Mouse (Mus musculus) liver, postnatal 0 days (tissue): ENCODE measurements around the gene Jakmip3. TPM values are rescaled to one million over a fixed set of nuclear protein-coding genes. Genes with fewer than 3 reads are reported as not detected.

Experiments
- ATAC-seq: fragments of 200-750 bp; cut with Nextera tagmentation; 2 replicates; pipeline ENCODE4 v1.8.0; 2017; ENCODE audit warnings: mild to moderate bottlenecking, moderate library complexity
- DNase-seq: peaks from one replicate; pipeline ENCODE4 v3.0.0-alpha.2; 2016
- H3K27ac ChIP-seq: fragments of 300-500 bp; sonication (generic); 2 replicates; pipeline ENCODE4 v1.5.1; 2014; ENCODE audit warnings: antibody characterized with exemption, moderate library complexity, mild to moderate bottlenecking, low read depth
- H3K27me3 ChIP-seq: fragments of 300-500 bp; sonication (generic); 2 replicates; pipeline ENCODE4 v1.6.1; 2014; ENCODE audit warnings: low read length, control low read depth, mixed read lengths; ENCODE audit not compliant: insufficient read depth
- H3K36me3 ChIP-seq: fragments of 300-500 bp; sonication (generic); replicated peaks from 2 replicates; pipeline ENCODE4 v1.6.1; 2014; ENCODE audit warnings: mild to moderate bottlenecking, control low read depth, low read length, moderate library complexity, mixed read lengths; ENCODE audit not compliant: insufficient read depth
- H3K4me1 ChIP-seq: fragments of 300-500 bp; sonication (generic); 2 replicates; pipeline ENCODE4 v1.6.1; 2014; ENCODE audit warnings: antibody characterized with exemption, mild to moderate bottlenecking, control low read depth; ENCODE audit not compliant: insufficient read depth
- H3K4me2 ChIP-seq: fragments of 300-500 bp; sonication (generic); 2 replicates; pipeline ENCODE4 v1.6.1; 2014; ENCODE audit warnings: low read depth, mild to moderate bottlenecking, low read length, moderate library complexity, mixed read lengths
- H3K4me3 ChIP-seq: fragments of 300-500 bp; sonication (generic); 2 replicates; pipeline ENCODE4 v1.5.1; 2014; ENCODE audit warnings: low read depth, low read length
- H3K9ac ChIP-seq: fragments of 300-500 bp; sonication (generic); replicated peaks from 2 replicates; pipeline ENCODE4 v1.6.1; 2014; ENCODE audit warnings: mild to moderate bottlenecking, moderate library complexity
- H3K9me3 ChIP-seq: fragments of 300-500 bp; sonication (generic); 2 replicates; pipeline ENCODE4 v1.6.1; 2016; ENCODE audit warnings: mild to moderate bottlenecking, control low read depth, low read length, mixed read lengths
- CTCF ChIP-seq: sonication (generic); IDR thresholded peaks from 2 replicates; pipeline ENCODE4 v1.5.1; 2016; ENCODE audit warnings: antibody characterized with exemption, low read depth
- EP300 ChIP-seq: IDR thresholded peaks from 2 replicates; pipeline ENCODE4 v1.6.1; 2016; ENCODE audit warnings: antibody characterized with exemption, low read depth, mild to moderate bottlenecking
- WGBS: fragments of 180-500 bp; shearing (Covaris S2); extraction: QIAGEN DNeasy Blood & Tissue Kit; methylation state at CpG from one replicate; pipeline ENCODE4 v1.1.7; 2014; ENCODE audit not compliant: insufficient replicate concordance; 5-methylcytosine and 5-hydroxymethylcytosine counted together
- polyA plus RNA-seq: library from polyadenylated mRNA; unstranded; fragments of >200 nt; fragmentation: Nextera tagmentation; extraction: Ambion mirVana; gene quantifications from 2 replicates; pipeline ENCODE4 v1.2.1, GENCODE M21; 2015

Jakmip3 gene
- polyA plus RNA-seq, 1 experiment from 2014 or later, result not detected

DNA sequence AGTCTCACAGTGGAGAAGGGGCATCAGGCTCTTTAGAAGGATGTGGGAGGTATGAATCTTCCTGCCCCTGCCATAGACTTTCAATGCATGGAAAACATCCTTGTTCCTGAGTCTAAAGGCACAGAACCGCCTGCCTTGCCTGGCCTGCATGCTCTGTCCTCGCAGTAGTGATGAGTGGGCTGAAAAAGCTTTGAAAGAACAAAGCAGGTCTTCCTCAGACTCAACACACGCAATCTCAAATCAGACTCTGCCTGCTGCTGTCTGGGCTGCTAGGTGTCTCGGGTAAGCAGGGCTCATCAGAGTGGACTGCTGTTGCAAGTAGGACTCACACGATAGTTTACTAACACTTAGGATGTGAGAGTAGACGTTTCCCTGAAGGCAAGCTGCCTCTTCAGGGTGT is 16.6 kb downstream of the Jakmip3 start:
- TF ChIP-seq CTCF, result no peak
- no peak for TF ChIP-seq EP300
- H3K27me3 ChIP-seq, result no peaks in the 10 kb centered on the region
- H3K36me3 ChIP-seq, result no peaks in the 10 kb centered on the region
- no peak overlapping the region for H3K4me3 ChIP-seq
- no peak overlapping the region for H3K9ac ChIP-seq
- 61% methylated on average over 6 of the region's 6 CpGs for WGBS
- no peaks in the 10 kb centered on the region for H3K4me1 ChIP-seq
- ATAC-seq (no peak), DNase-seq (no peak)
- H3K4me2 ChIP-seq, result no peak overlapping the region
- no peak overlapping the region for H3K27ac ChIP-seq
- no peaks in the 10 kb centered on the region for H3K9me3 ChIP-seq

DNA sequence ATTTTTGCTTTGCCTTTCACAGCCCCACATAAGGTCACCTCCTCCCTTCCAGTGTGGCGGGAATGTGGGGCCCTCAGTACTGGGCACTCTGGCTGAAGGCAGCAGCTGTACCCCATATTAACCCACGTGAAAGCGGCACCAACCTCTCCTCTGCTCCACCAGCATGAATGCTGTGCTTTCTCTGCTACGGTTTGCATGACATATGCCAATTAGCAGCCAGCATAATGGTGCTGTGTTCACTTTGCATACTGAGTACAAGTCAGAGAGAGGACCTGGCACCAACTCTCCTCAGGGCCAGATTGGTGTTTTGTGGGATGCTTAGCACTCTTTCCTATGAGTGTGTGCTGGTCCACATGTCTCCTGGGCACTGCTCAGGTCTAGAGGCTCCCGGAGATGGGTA is 19.2 kb downstream of the Jakmip3 start:
- Histone ChIP-seq H3K4me1 (no peaks in the 10 kb centered on the region), H3K27me3 (no peaks in the 10 kb centered on the region), H3K9me3 (no peaks in the 10 kb centered on the region), H3K36me3 (no peaks in the 10 kb centered on the region), H3K27ac (no peak overlapping the region), H3K9ac (no peak overlapping the region), H3K4me2 (no peak overlapping the region), H3K4me3 (no peak overlapping the region)
- ATAC-seq (no peak), DNase-seq (no peak)
- WGBS, result 74% methylated on average over 5 of the region's 5 CpGs
- TF ChIP-seq CTCF, result no peak
- no peak for TF ChIP-seq EP300

- Histone ChIP-seq H3K4me1 (no peaks in the 10 kb centered on the region), H3K27ac (no peak overlapping the region), H3K4me3 (no peak overlapping the region), H3K9ac (no peak overlapping the region), H3K27me3 (no peaks in the 10 kb centered on the region), H3K4me2 (no peak overlapping the region), H3K36me3 (no peaks in the 10 kb centered on the region), H3K9me3 (no peaks in the 10 kb centered on the region)
- WGBS, result 86% methylated on average over 5 of the region's 5 CpGs
- no peak for TF ChIP-seq CTCF
- TF ChIP-seq EP300, result no peak
- ATAC-seq, result no peak
- no peak for DNase-seq
Measured at GRCm38 (mm10) chr7:138963756-138964155, 23.2 kb downstream of the Jakmip3 start.

DNA sequence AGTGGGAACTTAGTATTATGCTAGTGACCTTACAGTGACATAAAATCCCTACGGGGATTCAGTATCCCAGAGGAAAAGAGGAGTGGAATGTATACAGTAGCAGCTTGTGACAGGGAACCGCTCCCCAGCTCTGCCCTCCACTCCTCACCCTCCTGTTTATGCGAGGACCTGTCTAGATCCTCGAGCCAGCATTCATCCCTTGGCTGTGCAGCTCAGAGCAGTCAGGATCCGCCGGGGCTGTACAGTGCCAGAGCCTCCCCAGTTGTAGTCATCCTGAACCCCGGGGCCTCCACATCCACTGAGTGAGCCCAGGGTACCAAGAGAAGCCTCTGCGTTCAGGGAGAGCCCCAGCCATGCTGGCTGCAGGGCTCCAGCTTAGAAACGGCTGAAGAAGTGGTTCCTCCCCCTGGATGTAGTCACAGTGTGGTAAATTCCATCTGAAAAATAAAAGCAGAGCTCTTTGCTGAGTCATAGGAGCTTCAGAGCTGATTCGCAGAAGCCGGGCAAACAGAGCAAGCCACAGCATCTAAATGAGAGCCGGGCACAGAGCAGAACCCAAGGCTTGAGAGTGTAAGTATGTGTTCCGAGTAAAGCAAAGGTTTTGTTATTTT is 27.6 kb downstream of the Jakmip3 start:
- H3K4me3 ChIP-seq, result no peak overlapping the region
- H3K27me3 ChIP-seq, result no peaks in the 10 kb centered on the region
- no peaks in the 10 kb centered on the region for H3K9me3 ChIP-seq
- no peak overlapping the region for H3K9ac ChIP-seq
- no peak for TF ChIP-seq CTCF
- TF ChIP-seq EP300, result no peak
- no peaks in the 10 kb centered on the region for H3K36me3 ChIP-seq
- H3K4me1 ChIP-seq, result no peaks in the 10 kb centered on the region
- no peak overlapping the region for H3K4me2 ChIP-seq
- H3K27ac ChIP-seq, result no peak overlapping the region
- ATAC-seq (no peak), DNase-seq (no peak)
- WGBS, result 59% methylated on average over 13 of the region's 13 CpGs

DNA sequence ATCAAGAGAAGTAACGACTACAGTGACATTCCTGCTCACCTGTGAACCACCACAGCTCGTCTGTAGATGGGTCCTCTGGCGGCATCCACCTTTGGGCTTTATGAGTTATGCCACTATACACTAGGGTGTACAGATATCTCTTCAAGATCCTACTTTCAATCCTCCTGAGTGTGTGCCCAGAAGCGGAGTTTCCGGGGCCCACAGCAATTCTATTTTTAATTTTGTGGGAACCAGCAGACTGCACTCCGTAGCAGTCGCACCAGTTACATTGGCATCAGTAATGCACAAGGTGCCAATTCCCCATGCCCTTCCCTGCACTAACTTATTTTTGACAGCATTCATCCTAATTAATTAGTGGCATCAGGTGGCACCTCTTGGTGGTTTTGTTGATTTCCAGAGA is 37.0 kb downstream of the Jakmip3 start:
- Histone ChIP-seq H3K4me1 (no peaks in the 10 kb centered on the region), H3K9ac (no peak overlapping the region), H3K9me3 (no peaks in the 10 kb centered on the region), H3K27ac (no peak overlapping the region), H3K4me2 (no peak overlapping the region), H3K27me3 (no peaks in the 10 kb centered on the region), H3K4me3 (no peak overlapping the region), H3K36me3 (no peaks in the 10 kb centered on the region)
- ATAC-seq (no peak), DNase-seq (no peak)
- 81% methylated on average over 7 of the region's 7 CpGs for WGBS
- no peak for TF ChIP-seq EP300
- TF ChIP-seq CTCF, result no peak

DNA sequence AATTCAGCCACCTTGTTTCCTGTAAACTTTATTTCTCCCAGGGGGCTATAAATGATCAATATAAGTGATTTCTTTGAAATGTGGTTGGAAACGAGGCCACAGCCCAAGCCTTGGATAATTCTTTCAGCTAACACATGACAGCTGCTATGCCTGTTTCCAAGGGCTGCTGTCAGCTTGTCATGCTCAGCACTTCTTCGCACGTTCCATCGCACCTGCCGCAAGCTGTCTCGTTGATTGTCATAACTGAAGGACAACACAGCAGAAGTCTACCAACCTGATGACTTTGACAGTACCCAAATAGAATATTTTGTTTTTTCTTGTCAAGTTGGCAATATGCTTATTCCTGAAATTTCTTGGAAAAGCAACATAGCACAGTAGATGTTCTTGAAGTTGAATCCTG is 44.0 kb downstream of the Jakmip3 start:
- no peak overlapping the region for H3K4me2 ChIP-seq
- DNase-seq, result no peak
- H3K27ac ChIP-seq, result no peak overlapping the region
- WGBS, result 85% methylated on average over 6 of the region's 6 CpGs
- no peak for ATAC-seq
- H3K36me3 ChIP-seq, result no peaks in the 10 kb centered on the region
- no peaks in the 10 kb centered on the region for H3K4me1 ChIP-seq
- H3K9ac ChIP-seq, result no peak overlapping the region
- no peak overlapping the region for H3K4me3 ChIP-seq
- H3K27me3 ChIP-seq, result no peaks in the 10 kb centered on the region
- no peaks in the 10 kb centered on the region for H3K9me3 ChIP-seq
- no peak for TF ChIP-seq EP300

DNA sequence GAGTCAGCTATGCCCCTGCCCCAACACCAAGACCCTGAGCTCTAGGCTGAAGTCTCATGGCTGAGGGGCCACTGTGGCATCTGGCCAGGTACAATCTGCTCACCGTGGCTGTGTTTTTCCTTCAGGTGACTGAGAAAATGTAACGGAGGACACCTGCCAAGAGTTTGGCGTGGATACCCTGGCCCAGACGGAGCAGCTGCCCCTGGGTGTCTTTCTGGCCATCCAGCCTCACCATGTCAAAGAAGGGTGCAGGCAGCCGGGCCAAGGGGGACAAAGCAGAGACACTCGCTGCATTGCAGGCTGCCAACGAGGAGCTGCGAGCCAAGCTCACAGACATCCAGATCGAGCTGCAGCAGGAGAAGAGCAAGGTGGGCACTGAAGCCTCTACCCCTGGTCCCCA is 48.6 kb downstream of the Jakmip3 start:
- 76% methylated on average over 9 of the region's 9 CpGs for WGBS
- H3K27ac ChIP-seq, result no peak overlapping the region
- TF ChIP-seq EP300 (no peak), CTCF (no peak)
- no peak overlapping the region for H3K4me3 ChIP-seq
- no peaks in the 10 kb centered on the region for H3K9me3 ChIP-seq
- no peak overlapping the region for H3K9ac ChIP-seq
- H3K27me3 ChIP-seq, result no peaks in the 10 kb centered on the region
- H3K36me3 ChIP-seq, result no peaks in the 10 kb centered on the region
- no peak for ATAC-seq
- no peak for DNase-seq
- no peak overlapping the region for H3K4me2 ChIP-seq
- no peaks in the 10 kb centered on the region for H3K4me1 ChIP-seq
